Mouse (Mus musculus) T-cell, adult 66 days (primary cell): ENCODE results near the gene Krtap16-1. TPM values are rescaled to one million over a fixed set of nuclear protein-coding genes. Genes with fewer than 3 reads are reported as not detected.

Source experiments
- total RNA-seq, 2 experiments: library from RNA; stranded (reverse); gene quantifications; 3 replicates in 1 of 2; 4 replicates in 1 of 2; pipeline ENCODE4 v1.2.4; 2023

Gene Krtap16-1
- total RNA-seq = not detected

DNA sequence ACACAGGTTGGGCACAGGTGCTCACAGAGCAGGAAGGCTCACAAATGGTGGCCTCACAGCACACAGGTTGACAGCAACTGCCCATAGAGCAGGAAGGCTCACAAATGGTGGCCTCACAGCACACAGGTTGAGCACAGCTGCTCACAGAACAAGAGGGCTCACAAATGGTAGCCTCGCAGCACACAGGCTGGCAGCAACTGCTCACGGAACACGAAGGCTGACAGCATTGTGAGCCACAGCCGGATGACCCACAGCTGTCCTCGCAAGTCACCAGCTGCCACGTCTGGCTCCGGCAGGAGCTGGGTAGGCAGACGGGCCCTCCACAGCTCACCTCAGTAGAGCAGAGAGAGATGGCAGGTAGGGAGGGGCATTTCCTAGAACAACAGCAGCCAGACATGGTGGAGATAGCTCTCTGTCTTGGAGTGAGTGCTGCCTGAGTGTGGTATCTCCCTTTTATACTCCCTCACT, at the start of gene Krtap16-1:
Krtap16-1 (minus strand) TSS at position 418 of the 468 bp plus-strand sequence.

GRCm38 (mm10) chr11:100029768-100030167, 43.4 kb upstream of the Krtap16-1 start, which contains the start of gene Krt33b:
Gene Krt33b, minus strand, starts transcription at chr11:100029868.

GRCm38 (mm10) chr11:100016112-100016511, 29.7 kb upstream of the Krtap16-1 start, which contains the start of gene Krt33a:
Gene Krt33a, minus strand, starts transcription at chr11:100016212.

GRCm38 (mm10) chr11:99993620-99994383, 7.4 kb upstream of the Krtap16-1 start, which contains the start of gene Krtap17-1:
Gene Krtap17-1, minus strand, starts transcription at chr11:99993994.

GRCm38 (mm10) chr11:99978953-99979352, 7.4 kb downstream of the Krtap16-1 start, which contains the start of gene Krtap29-1:
Gene Krtap29-1, minus strand, starts transcription at chr11:99979053.

DNA sequence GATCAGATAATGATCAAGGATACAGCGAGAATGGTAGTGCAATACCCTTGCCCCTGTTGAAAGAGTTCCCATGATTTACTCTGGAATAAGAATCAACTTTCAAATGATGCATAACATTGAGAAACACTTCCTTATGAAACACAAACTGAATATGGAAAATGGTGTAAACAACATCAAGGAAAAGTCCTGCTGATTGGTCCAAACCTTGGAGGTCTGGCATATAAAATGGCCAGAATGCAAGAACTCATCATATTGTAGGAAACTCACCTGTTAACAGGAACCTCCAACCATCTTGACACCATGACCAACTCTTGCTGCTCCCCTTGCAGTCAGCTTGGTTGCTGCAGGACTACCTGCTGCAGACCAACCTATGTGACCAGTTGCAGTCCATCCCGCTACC, 38.2 kb downstream of the Krtap16-1 start, which contains the start of gene Krtap9-5:
Krtap9-5 (plus strand) TSS at position 301 of the 400 bp plus-strand sequence.

GRCm38 (mm10) chr11:99935991-99936390, 50.4 kb downstream of the Krtap16-1 start, which contains the start of gene Krtap31-2:
Gene Krtap31-2, plus strand, starts transcription at chr11:99936291.

Other genes starting within 250 kb of the Krtap16-1 start
- gene Gm11595, start 213.7 kb downstream of the Krtap16-1 start, total RNA-seq = not detected
- not detected for gene Krtap4-8, start 205.9 kb downstream of the Krtap16-1 start, total RNA-seq
- not detected for gene Krtap4-9, start 201.4 kb downstream of the Krtap16-1 start, total RNA-seq
- not detected for gene Gm11596, start 193.1 kb downstream of the Krtap16-1 start, total RNA-seq
- gene Gm11569, start 187.7 kb downstream of the Krtap16-1 start, total RNA-seq = not detected
- gene Gm11554, start 182.2 kb downstream of the Krtap16-1 start, total RNA-seq = not detected
- not detected for gene Krtap4-13, start 176.7 kb downstream of the Krtap16-1 start, total RNA-seq
- gene Gm11564, start 170.9 kb downstream of the Krtap16-1 start, total RNA-seq = not detected
- gene 2300003K06Rik, start 148.5 kb downstream of the Krtap16-1 start, total RNA-seq = not detected
- not detected for gene Krtap4-16, start 135.0 kb downstream of the Krtap16-1 start, total RNA-seq
- not detected for gene Gm11568, start 128.7 kb downstream of the Krtap16-1 start, total RNA-seq
- gene Gm11559, start 122.1 kb downstream of the Krtap16-1 start, total RNA-seq = not detected
- not detected for gene Krtap9-1, start 113.2 kb downstream of the Krtap16-1 start, total RNA-seq
- not detected for gene Gm11567, start 107.4 kb downstream of the Krtap16-1 start, total RNA-seq
- gene Krtap31-1, start 78.7 kb downstream of the Krtap16-1 start, total RNA-seq = not detected
- gene Gm11565, start 71.8 kb downstream of the Krtap16-1 start, total RNA-seq = not detected
- gene Krtap31-2, start 50.3 kb downstream of the Krtap16-1 start, total RNA-seq = not detected
- gene Krtap9-5, start 38.1 kb downstream of the Krtap16-1 start, total RNA-seq = not detected
- gene Krtap29-1, start 7.5 kb downstream of the Krtap16-1 start, total RNA-seq = not detected
- not detected for gene Krtap17-1, start 7.4 kb upstream of the Krtap16-1 start, total RNA-seq
- gene Krt33a, start 29.6 kb upstream of the Krtap16-1 start, total RNA-seq = not detected
- gene Krt33b, start 43.3 kb upstream of the Krtap16-1 start, total RNA-seq = not detected
- gene Krt34, start 55.0 kb upstream of the Krtap16-1 start, total RNA-seq = not detected
- not detected for gene Krt31, start 64.0 kb upstream of the Krtap16-1 start, total RNA-seq
- gene Krt32, start 101.6 kb upstream of the Krtap16-1 start, total RNA-seq = not detected
- not detected for gene Krt35, start 109.6 kb upstream of the Krtap16-1 start, total RNA-seq
- gene Krt36, start 119.0 kb upstream of the Krtap16-1 start, total RNA-seq = not detected
- not detected for gene Krt13, start 135.0 kb upstream of the Krtap16-1 start, total RNA-seq
- gene Krt15, start 149.3 kb upstream of the Krtap16-1 start, total RNA-seq = not detected
- gene Krt19, start 162.1 kb upstream of the Krtap16-1 start, total RNA-seq = not detected
- gene Krt9, start 206.6 kb upstream of the Krtap16-1 start, total RNA-seq = not detected
- gene Krt14, start 221.0 kb upstream of the Krtap16-1 start, total RNA-seq = not detected